Mouse (Mus musculus): ENCODE results near the gene Ezr. TPM values are rescaled to one million over a fixed set of nuclear protein-coding genes. Genes with fewer than 3 reads are reported as not detected.

Ezr gene
- polyA plus RNA-seq, 1 experiment: 168 TPM

GRCm38 (mm10) chr17:6816796-6817195, 34.2 kb upstream of the Ezr start:
- no peaks in the 10 kb centered on the region for H3K36me3 ChIP-seq (ENCODE audit: control insufficient read depth, insufficient read depth, low read length, poor library complexity, severe bottlenecking)
- TF ChIP-seq CTCF (IDR thresholded peaks at IDR 0.05; ENCODE audit: low read depth, low read length): no peak
- TF ChIP-seq POLR2A (IDR thresholded peaks at IDR 0.05; ENCODE audit: insufficient read depth, low read length): no peak
- no peak for TF ChIP-seq EP300 (IDR thresholded peaks at IDR 0.05; ENCODE audit: insufficient read depth, low read depth, low read length)

DNA sequence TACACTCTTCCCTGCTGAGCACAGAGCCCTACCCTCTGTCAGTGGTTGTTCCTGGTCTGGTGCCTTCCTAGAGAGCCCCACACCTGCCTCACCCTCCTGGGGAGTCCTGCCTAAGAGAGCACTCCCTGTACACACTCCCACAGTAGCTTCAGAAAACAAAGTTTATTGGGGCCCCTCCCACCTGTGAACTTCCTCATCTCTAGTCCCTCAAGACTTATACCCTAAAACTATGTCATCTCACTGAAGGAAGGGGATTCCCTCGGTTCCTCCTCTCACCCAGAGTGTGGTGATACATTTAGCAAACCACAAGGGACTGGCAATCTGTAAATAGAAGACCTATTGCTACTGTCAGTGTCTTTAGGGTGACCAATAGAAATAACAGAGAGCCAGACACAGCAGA, 33.6 kb upstream of the Ezr start:
- H3K36me3 ChIP-seq (ENCODE audit: control insufficient read depth, insufficient read depth, low read length, poor library complexity, severe bottlenecking): no peaks in the 10 kb centered on the region
- no peak overlapping the region for H3K27ac ChIP-seq (ENCODE audit: insufficient read depth, low read length)
- H3K9me3 ChIP-seq (replicated peaks; ENCODE audit: control insufficient read depth, insufficient read depth, low read length, poor library complexity, severe bottlenecking): no peaks in the 10 kb centered on the region
- no peaks in the 10 kb centered on the region for H3K4me1 ChIP-seq (ENCODE audit: control insufficient read depth, insufficient read depth, low read length)
- H3K27me3 ChIP-seq (ENCODE audit: control insufficient read depth, insufficient read depth, low read length, poor library complexity, severe bottlenecking): no peaks in the 10 kb centered on the region
- H3K4me3 ChIP-seq (ENCODE audit: low read depth, low read length): no peak overlapping the region
- no peak for TF ChIP-seq EP300 (IDR thresholded peaks at IDR 0.05; ENCODE audit: insufficient read depth, low read depth, low read length)
- no peak for TF ChIP-seq POLR2A (IDR thresholded peaks at IDR 0.05; ENCODE audit: insufficient read depth, low read length)
- TF ChIP-seq CTCF (IDR thresholded peaks at IDR 0.05; ENCODE audit: low read depth, low read length): no peak
- no peak overlapping the region for H3K9ac ChIP-seq (ENCODE audit: low read depth, poor library complexity, severe bottlenecking)

More at GRCm38 (mm10) chr17:6816796-6817195, 34.2 kb upstream of the Ezr start:
- Histone ChIP-seq H3K9me3 (replicated peaks; ENCODE audit: control insufficient read depth, insufficient read depth, low read length, poor library complexity, severe bottlenecking) (no peaks in the 10 kb centered on the region), H3K27ac (ENCODE audit: insufficient read depth, low read length) (no peak overlapping the region), H3K9ac (ENCODE audit: low read depth, poor library complexity, severe bottlenecking) (no peak overlapping the region), H3K4me1 (ENCODE audit: control insufficient read depth, insufficient read depth, low read length) (no peaks in the 10 kb centered on the region), H3K27me3 (ENCODE audit: control insufficient read depth, insufficient read depth, low read length, poor library complexity, severe bottlenecking) (no peaks in the 10 kb centered on the region), H3K4me3 (ENCODE audit: low read depth, low read length) (no peak overlapping the region)

DNA sequence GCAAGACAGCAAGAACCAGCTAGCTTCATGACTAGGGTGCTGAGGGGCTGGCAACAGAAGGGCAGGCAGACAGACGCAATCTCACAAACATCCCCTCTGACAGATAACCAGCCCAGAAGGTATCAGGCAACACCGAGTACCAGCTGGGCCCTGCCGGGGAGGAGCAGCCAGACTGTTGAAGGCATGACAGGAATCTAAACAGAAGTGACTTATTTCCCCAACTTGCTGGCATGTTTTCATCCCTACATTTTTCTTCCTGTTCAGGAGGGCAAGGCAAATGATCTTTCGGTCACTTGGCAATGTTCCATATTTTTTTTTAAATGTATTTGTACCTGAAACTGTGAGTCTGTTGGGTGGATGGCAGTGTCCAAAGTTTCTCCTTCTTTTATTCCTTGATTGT, 32.1 kb upstream of the Ezr start:
- no peak overlapping the region for H3K9ac ChIP-seq (ENCODE audit: low read depth, poor library complexity, severe bottlenecking)
- no peak overlapping the region for H3K27ac ChIP-seq (ENCODE audit: insufficient read depth, low read length)
- TF ChIP-seq CTCF (IDR thresholded peaks at IDR 0.05; ENCODE audit: low read depth, low read length) (no peak), EP300 (IDR thresholded peaks at IDR 0.05; ENCODE audit: insufficient read depth, low read depth, low read length) (no peak), POLR2A (IDR thresholded peaks at IDR 0.05; ENCODE audit: insufficient read depth, low read length) (no peak)
- no peaks in the 10 kb centered on the region for H3K36me3 ChIP-seq (ENCODE audit: control insufficient read depth, insufficient read depth, low read length, poor library complexity, severe bottlenecking)
- H3K27me3 ChIP-seq (ENCODE audit: control insufficient read depth, insufficient read depth, low read length, poor library complexity, severe bottlenecking): no peaks in the 10 kb centered on the region
- no peaks in the 10 kb centered on the region for H3K9me3 ChIP-seq (replicated peaks; ENCODE audit: control insufficient read depth, insufficient read depth, low read length, poor library complexity, severe bottlenecking)
- no peaks in the 10 kb centered on the region for H3K4me1 ChIP-seq (ENCODE audit: control insufficient read depth, insufficient read depth, low read length)
- no peak overlapping the region for H3K4me3 ChIP-seq (ENCODE audit: low read depth, low read length)

- H3K36me3 ChIP-seq (ENCODE audit: control insufficient read depth, insufficient read depth, low read length, poor library complexity, severe bottlenecking): no peaks in the 10 kb centered on the region
- no peak overlapping the region for H3K9ac ChIP-seq (ENCODE audit: low read depth, poor library complexity, severe bottlenecking)
- H3K27ac ChIP-seq (ENCODE audit: insufficient read depth, low read length): no peak overlapping the region
- no peak overlapping the region for H3K4me3 ChIP-seq (ENCODE audit: low read depth, low read length)
- H3K9me3 ChIP-seq (replicated peaks; ENCODE audit: control insufficient read depth, insufficient read depth, low read length, poor library complexity, severe bottlenecking): no peaks in the 10 kb centered on the region
- H3K4me1 ChIP-seq (ENCODE audit: control insufficient read depth, insufficient read depth, low read length): no peaks in the 10 kb centered on the region
- no peaks in the 10 kb centered on the region for H3K27me3 ChIP-seq (ENCODE audit: control insufficient read depth, insufficient read depth, low read length, poor library complexity, severe bottlenecking)
- TF ChIP-seq EP300 (IDR thresholded peaks at IDR 0.05; ENCODE audit: insufficient read depth, low read depth, low read length): no peak
These were observed 30.2 kb upstream of the Ezr start for GRCm38 (mm10) chr17:6812851-6813191.

DNA sequence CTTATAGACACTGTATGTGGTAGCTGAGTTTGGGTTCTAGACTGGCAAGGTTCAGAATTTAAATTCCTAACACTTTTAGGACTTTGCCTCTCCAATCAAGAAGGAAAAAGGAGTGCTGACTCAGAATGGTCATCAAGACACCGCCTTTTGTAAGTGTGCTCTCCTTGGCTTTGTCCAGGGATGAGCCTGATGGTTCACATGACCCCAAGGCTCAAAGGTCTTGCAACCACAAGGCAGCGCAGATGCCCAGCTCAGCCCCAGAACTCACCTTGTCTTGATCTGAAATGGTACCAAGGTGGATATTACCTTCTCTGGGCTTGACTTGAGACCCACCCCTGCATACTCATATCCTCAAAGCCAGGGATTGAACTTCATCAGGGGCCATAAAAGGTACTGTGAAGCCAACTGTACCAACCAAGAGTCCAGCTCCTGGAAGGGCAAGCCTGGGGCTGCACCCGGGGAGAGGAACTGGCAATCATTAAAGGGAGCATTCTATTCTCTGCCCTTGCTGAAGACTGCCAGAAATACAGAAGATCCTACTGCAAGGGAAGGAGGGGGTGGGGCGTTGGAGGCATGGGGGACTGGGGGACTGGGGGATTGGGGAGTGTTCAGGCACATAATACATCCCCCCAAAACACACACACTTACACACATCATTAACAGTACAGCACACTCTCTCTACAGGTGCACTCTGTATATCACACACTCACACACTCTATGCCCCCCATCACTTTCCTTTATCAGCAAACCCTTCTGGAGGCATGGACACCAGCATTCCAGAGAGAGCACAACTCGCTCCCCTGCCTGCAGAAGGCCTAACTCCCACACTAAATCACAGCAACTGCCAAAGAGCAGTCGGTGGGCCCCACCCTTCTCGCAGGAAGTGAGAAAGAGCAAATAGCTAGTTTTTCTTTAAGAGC, 29.6 kb upstream of the Ezr start:
- H3K27me3 ChIP-seq (ENCODE audit: control insufficient read depth, insufficient read depth, low read length, poor library complexity, severe bottlenecking): no peaks in the 10 kb centered on the region

DNA sequence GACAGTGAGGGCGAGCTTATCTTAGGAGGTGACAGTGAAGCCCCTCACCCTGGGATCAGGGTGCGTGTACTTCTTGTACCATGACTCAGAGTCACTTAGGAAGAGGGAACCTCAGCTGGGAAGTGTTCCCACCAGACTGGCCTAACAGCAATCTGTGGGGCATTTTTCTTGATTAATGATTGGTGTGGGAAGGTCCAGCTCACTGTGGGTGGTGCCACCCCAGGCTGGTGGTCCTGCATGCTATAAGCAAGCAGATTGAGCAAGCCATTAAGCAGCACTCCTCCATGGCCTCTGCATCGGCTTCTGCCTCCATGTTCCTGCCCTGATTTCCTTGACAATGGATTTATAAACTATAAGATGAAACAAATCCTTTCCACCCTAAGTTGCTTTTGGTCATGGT, 26.7 kb upstream of the Ezr start:
- Histone ChIP-seq H3K9me3 (replicated peaks; ENCODE audit: control insufficient read depth, insufficient read depth, low read length, poor library complexity, severe bottlenecking) (no peaks in the 10 kb centered on the region), H3K4me3 (ENCODE audit: low read depth, low read length) (no peak overlapping the region), H3K27me3 (ENCODE audit: control insufficient read depth, insufficient read depth, low read length, poor library complexity, severe bottlenecking) (no peaks in the 10 kb centered on the region), H3K27ac (ENCODE audit: insufficient read depth, low read length) (no peak overlapping the region), H3K36me3 (ENCODE audit: control insufficient read depth, insufficient read depth, low read length, poor library complexity, severe bottlenecking) (no peaks in the 10 kb centered on the region), H3K4me1 (ENCODE audit: control insufficient read depth, insufficient read depth, low read length) (no peaks in the 10 kb centered on the region), H3K9ac (ENCODE audit: low read depth, poor library complexity, severe bottlenecking) (no peak overlapping the region)
- no peak for TF ChIP-seq EP300 (IDR thresholded peaks at IDR 0.05; ENCODE audit: insufficient read depth, low read depth, low read length)
- TF ChIP-seq CTCF (IDR thresholded peaks at IDR 0.05; ENCODE audit: low read depth, low read length): no peak
- no peak for TF ChIP-seq POLR2A (IDR thresholded peaks at IDR 0.05; ENCODE audit: insufficient read depth, low read length)

More for the DNA sequence above, 29.6 kb upstream of the Ezr start:
- no peaks in the 10 kb centered on the region for H3K4me1 ChIP-seq (ENCODE audit: control insufficient read depth, insufficient read depth, low read length)
- H3K4me3 ChIP-seq (ENCODE audit: low read depth, low read length): no peak overlapping the region
- no peaks in the 10 kb centered on the region for H3K9me3 ChIP-seq (replicated peaks; ENCODE audit: control insufficient read depth, insufficient read depth, low read length, poor library complexity, severe bottlenecking)
- TF ChIP-seq CTCF (IDR thresholded peaks at IDR 0.05; ENCODE audit: low read depth, low read length) (no peak), EP300 (IDR thresholded peaks at IDR 0.05; ENCODE audit: insufficient read depth, low read depth, low read length) (no peak), POLR2A (IDR thresholded peaks at IDR 0.05; ENCODE audit: insufficient read depth, low read length) (no peak)
- no peak overlapping the region for H3K27ac ChIP-seq (ENCODE audit: insufficient read depth, low read length)
- no peak overlapping the region for H3K9ac ChIP-seq (ENCODE audit: low read depth, poor library complexity, severe bottlenecking)
- no peaks in the 10 kb centered on the region for H3K36me3 ChIP-seq (ENCODE audit: control insufficient read depth, insufficient read depth, low read length, poor library complexity, severe bottlenecking)

Measured in ES-Bruce4 (cell line).